Comparison of ENCODE assay signal across 13 mouse cellular contexts in the genomic region with DNA sequence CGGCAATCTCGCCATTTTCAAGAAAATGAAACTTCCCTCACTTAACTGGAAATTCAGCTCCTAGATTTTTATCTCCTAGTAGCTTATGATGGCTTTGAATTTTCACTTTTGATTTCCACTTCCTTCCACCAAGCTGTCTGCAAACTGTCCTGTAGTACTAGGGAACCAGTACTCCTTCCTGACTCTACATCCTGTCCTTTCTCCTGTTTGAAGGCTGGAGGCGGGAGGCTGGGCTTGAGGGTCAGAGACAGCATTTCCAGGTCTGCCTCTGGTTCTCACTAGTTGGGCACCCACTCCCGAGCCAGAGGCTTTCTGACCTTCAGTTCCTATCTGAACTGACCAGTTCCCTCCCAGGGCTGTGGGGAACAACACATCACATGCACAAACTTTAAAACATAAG. TPM values are rescaled to one million over a fixed set of nuclear protein-coding genes. Genes with fewer than 3 reads are reported as not detected.
DNase-seq lines count a peak whose midpoint lies in the region; ATAC-seq lines count a peak whose summit lies in the region.
"Had no signal": no experiment of that assay in that cellular context is flagged by ENCODE, and none has a peak within 500 bp of the region (broad histone marks: within the 10 kb centered on the region; RNA-seq: fewer than 3 reads in every experiment).

No protein-coding gene starts in this region.

- H3K4me2 ChIP-seq in kidney, embryonic 15.5 days = peak overlapping the region; percentile 38
- H3K4me2 ChIP-seq in forebrain, embryonic 15.5 days (replicated peaks) = no peak overlapping the region
- H3K4me2 ChIP-seq: hindbrain, embryonic 13.5 days had no signal

- 47% methylated on average over 4 of the region's 4 CpGs for WGBS in kidney, embryonic 15.5 days
- 73% methylated on average over 4 of the region's 4 CpGs for WGBS in forebrain, embryonic 15.5 days

- no peaks in the 10 kb centered on the region for H3K36me3 ChIP-seq in kidney, embryonic 15.5 days
- H3K36me3 ChIP-seq in forebrain, embryonic 15.5 days = no peaks in the 10 kb centered on the region
- H3K36me3 ChIP-seq: hindbrain, embryonic 13.5 days had no signal

- H3K4me3 ChIP-seq in kidney, embryonic 15.5 days (replicated peaks) = no peak overlapping the region
- H3K4me3 ChIP-seq in forebrain, embryonic 15.5 days = no peak overlapping the region
- H3K4me3 ChIP-seq: hindbrain, embryonic 13.5 days had no signal

- no peak for ATAC-seq in kidney, embryonic 15.5 days (replicated peaks; ENCODE audit: low FRiP score)
- no peak for ATAC-seq in forebrain, embryonic 15.5 days (replicated peaks)
- ATAC-seq in cerebellum, adult (ENCODE audit: insufficient number of reproducible peaks, low FRiP score, low TSS enrichment) = no peak

- H3K9me3 ChIP-seq in kidney, embryonic 15.5 days (replicated peaks) = no peaks in the 10 kb centered on the region
- no peaks in the 10 kb centered on the region for H3K9me3 ChIP-seq in forebrain, embryonic 15.5 days
- H3K9me3 ChIP-seq: hindbrain, embryonic 13.5 days had no signal

- H3K27me3 ChIP-seq in kidney, embryonic 15.5 days = peaks cover 54% of the 10 kb centered on the region
- peaks cover 64% of the 10 kb centered on the region for H3K27me3 ChIP-seq in forebrain, embryonic 15.5 days

- no peak overlapping the region for H3K9ac ChIP-seq in kidney, embryonic 15.5 days
- no peak overlapping the region for H3K9ac ChIP-seq in forebrain, embryonic 15.5 days (replicated peaks)
- H3K9ac ChIP-seq: hindbrain, embryonic 13.5 days had no signal

- DNase-seq in adrenal gland, adult 2 months = peak; percentile 30
- no peak for DNase-seq in adrenal gland, adult 8-10 months
- peak; percentile 10 for DNase-seq in lung, postnatal 10 days
- no peak for DNase-seq in lung, postnatal 4 days
- DNase-seq in MN1 (ENCODE audit: low spot score) = no peak
- DNase-seq: adrenal gland, postnatal 10 days; cerebellum, postnatal 10 days had no signal

- H3K27ac ChIP-seq in kidney, embryonic 15.5 days = peak overlapping the region; percentile 52
- H3K27ac ChIP-seq in forebrain, embryonic 15.5 days (replicated peaks) = no peak overlapping the region
- H3K27ac ChIP-seq: hindbrain, embryonic 13.5 days had no signal

- peaks cover 71% of the 10 kb centered on the region for H3K4me1 ChIP-seq in kidney, embryonic 15.5 days
- peaks cover 32% of the 10 kb centered on the region for H3K4me1 ChIP-seq in forebrain, embryonic 15.5 days

RNA-seq across cellular contexts. Expression of gene Fam71a, which starts 15.8 kb away (rescaled TPM):
- not detected for total RNA-seq in adrenal gland, adult 2 months (2021)
- not detected in 2 replicates for polyA plus RNA-seq in adrenal gland, adult 2 months (2012; rRNA removed)
- not detected for total RNA-seq in adrenal gland, adult 8-10 months (2022)
- polyA plus RNA-seq in kidney, embryonic 15.5 days (2015; fragmentation: Nextera tagmentation; extraction: Ambion mirVana) = not detected in 2 replicates
- polyA plus RNA-seq in forebrain, embryonic 15.5 days (2015; fragmentation: Nextera tagmentation; extraction: Ambion mirVana) = not detected in 2 replicates
- total RNA-seq: adrenal gland, postnatal 10 days; MEL had no signal
- polyA plus RNA-seq: embryonic facial prominence, embryonic 14.5 days; hindbrain, embryonic 13.5 days had no signal

RNA-seq across cellular contexts. Expression of gene Atf3, which starts 37.4 kb away (rescaled TPM):
- 1 to 10 TPM; 3.0 to 3.6 TPM for total RNA-seq in adrenal gland, adult 2 months (2021)
- polyA plus RNA-seq in adrenal gland, adult 2 months (2012; rRNA removed) = 1.1 and 2.8 TPM in 2 replicates
- 1 to 10 TPM; 2.1 to 8.6 (median 3.2) TPM for total RNA-seq in adrenal gland, adult 8-10 months (2022)
- polyA plus RNA-seq in kidney, embryonic 15.5 days (2015; fragmentation: Nextera tagmentation; extraction: Ambion mirVana) = 4.2 and 4.3 TPM in 2 replicates
- 1.1 and 1.5 TPM in 2 replicates for polyA plus RNA-seq in forebrain, embryonic 15.5 days (2015; fragmentation: Nextera tagmentation; extraction: Ambion mirVana)

Comparison
In these comparisons a context has a peak if more than half of its experiments do, and no peak if none do; other contexts are left out.
1. DNase-seq: peak in adrenal gland, adult 2 months (single experiment) and lung, postnatal 10 days (single experiment); none in adrenal gland, adult 8-10 months (single experiment), lung, postnatal 4 days (0 of 2) and MN1 (single experiment).